Mouse (Mus musculus) liver, postnatal 0 days (tissue): ENCODE measurements at regions not wholly inside any gene's neighbourhood (a gene's known extent, or its start where the extent isn't known, plus 50 kb on each side); places are given as distances from the start of the nearest gene placed in this dataset.

Source experiments
- CTCF ChIP-seq: sonication (generic); IDR thresholded peaks from 2 replicates; pipeline ENCODE4 v1.5.1; 2016; ENCODE audit warnings: antibody characterized with exemption, low read depth
- EP300 ChIP-seq: IDR thresholded peaks from 2 replicates; pipeline ENCODE4 v1.6.1; 2016; ENCODE audit warnings: antibody characterized with exemption, low read depth, mild to moderate bottlenecking

DNA sequence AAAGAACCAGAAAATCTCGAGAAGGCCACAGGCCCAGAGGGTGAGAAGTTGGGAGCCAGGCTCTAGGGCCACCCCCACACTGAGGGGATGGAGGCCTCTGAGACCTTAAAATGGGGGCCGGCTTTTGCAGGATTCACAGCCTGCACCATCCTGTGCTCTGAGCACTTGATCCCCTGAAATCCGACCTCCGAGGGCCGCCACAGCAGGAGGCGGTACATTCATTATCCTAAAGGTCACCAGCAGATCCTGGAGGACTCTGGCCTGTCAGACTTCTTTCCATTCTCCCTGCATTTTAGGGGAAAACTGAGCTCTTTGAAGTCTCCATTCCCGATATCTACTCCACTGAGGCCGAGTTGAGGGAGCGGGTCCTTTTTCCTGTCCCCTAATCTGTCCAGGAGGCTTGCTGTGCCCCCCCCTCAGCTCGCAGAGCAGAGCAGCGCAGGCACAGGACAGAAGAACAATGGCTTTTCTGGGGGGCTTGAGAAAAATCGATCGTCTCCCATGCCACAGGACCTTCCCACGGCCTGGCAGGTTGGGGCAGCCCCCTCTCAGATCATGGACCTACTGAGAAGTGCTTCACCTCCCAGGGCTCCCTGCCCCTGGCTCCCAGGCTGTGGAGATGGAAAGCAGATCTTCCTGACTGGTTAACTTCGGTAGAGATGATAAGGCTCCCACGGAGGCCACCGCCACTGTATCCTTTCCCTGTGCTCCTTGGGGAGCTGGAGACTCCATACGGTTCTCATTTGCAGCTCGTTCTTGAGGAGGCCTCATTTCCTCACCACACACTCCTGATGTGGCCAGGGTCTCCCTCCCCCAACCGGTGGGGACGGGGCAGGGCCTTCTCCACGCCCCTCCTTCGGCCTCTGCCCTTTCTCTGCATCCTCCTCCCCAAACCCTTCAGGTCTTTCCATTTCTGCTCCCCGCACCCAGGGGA is 126.1 kb upstream of the Bcor start:
- TF ChIP-seq CTCF (no peak), EP300 (no peak)
